Mouse (Mus musculus) layer of hippocampus, adult 18-20 months (tissue): ENCODE measurements around the gene Dact1. TPM values are rescaled to one million over a fixed set of nuclear protein-coding genes. Genes with fewer than 3 reads are reported as not detected.

ENCODE experiments used
- DNase-seq, 2 experiments: peaks; one replicate each; pipeline ENCODE4 v3.0.0; 2022; ENCODE audit warnings: low spot score in 2 of 2
- total RNA-seq, 2 experiments: library from RNA; stranded (reverse); gene quantifications; 2 replicates each; pipeline ENCODE4 v1.2.3; 2021

Dact1 gene
- total RNA-seq, 2 experiments from 2014 or later, result 7.4 to 8.7 TPM

DNA sequence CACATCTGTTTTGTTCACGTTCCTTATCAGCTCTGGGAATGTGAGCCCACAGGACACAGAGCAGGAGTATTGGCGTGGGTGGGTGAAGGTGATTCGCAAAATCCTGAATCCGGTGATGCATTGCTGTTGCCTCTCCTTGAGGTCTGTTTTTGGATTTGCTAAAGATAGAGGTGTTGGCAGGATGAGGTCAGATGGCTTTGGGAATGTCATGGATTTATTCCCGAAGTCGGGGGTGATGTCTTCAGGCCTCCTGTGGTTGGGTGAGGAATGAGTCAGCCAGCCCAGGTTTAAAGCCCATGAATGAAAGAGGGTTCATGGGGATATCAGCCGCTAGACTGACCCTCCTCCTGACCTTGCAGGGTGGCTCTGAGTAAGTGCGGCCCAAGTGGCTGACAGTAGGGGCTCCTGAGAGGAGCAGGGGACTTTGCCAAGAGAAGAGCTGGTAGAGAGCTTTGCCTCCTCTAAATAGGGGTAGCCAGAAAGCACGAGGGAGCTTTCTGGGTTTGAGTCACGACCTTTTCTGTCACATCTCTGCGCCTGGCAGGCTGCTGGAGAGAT is 27.4 kb downstream of the Dact1 start:
- no peak for DNase-seq

DNA sequence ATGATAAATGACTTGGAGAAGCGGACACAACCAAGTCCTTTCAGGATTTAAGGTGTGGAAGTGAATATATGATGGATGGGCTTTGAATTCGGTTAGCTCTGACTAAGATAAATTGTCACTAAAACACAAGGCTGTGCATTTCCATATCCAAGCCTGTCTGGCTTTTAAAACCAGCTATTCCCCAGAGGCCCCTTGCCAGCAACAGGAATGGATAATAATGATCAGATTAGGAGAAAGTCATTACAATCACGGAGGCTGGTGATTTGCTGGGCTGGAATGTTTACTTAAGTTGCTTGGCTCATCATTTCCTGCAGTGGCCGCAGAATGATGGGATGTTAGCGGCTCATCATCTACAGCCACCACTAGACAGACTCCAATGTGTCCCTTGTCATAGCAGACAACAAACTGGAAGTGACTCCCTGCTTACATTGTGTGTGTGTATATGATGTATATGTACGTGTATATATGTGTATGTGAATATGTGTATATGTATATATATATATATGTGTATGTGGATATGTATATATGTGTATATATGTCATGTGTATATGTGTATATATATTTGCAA is 28.3 kb downstream of the Dact1 start:
- DNase-seq, result no peak

DNA sequence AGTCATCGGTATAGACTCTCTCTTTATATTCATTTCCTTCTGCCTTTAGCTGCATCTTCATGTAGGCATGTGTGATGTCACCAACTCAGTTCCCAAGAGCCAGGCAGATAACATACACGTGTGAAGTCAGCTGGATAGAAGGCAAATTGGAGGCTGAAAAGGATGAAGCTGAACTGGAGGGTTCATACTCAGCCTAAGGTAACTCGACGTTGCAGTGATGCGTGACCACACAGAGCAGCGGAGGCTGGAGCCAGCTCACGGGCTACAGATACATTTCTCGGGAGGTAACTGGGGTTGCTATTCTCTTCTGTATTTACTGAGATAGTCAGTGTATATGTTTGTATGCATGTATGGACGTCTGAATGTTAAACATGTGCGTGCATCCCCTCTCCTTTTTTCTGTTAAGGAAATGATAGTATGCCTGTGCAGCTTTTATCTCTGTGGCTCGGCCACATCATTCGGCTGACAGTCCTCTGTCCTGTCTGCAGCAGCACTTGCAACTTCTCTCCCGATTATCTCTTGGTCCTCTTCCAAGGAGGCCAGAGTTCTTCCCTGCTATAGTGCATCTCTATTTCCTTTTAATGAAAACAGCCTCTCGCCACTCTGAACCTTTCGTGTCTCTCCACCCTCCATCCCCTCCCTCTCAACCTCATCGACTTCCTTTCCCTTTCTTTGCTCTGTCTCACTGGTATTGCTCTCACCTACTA is 29.6 kb downstream of the Dact1 start:
- no peak for DNase-seq

DNA sequence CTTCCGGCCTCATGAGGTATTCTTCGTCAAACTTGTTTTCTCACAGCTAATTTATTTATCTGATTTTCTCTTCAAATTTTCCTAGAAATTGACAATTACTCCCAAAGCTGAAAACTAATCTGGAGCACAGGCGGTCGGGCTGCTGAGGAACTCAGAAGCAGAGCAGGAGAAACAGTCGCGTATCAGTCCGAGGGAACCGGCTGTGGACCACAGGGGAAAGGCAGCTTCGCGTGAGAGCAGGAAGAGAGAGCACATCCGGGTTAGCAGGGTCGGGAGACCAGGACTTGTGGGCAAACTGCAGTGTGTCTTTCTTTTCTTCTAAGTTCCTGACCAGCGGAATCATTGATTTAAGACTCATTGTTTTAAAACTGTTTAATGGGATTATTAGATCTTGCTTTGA is 32.7 kb downstream of the Dact1 start:
- no peak for DNase-seq

DNA sequence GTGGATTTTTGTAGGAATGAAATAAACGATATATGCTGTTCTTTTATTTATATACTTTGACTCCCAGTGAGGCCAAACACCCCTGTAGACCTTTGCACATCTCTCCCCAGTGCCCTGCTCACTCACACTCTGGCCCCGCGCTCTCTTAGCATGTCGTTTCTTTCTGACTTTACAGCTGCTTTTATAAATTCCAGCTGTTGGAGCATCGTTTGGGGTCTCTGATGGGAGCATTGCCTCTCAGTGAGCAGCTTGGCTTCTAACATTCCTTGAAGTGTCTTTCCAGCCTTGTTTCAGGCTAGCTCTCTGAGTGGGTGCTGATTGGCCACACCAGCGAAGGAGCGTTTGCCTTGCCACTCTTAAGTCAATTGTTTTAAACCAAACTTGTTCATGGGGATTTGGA is 35.8 kb downstream of the Dact1 start:
- DNase-seq, result no peak

DNA sequence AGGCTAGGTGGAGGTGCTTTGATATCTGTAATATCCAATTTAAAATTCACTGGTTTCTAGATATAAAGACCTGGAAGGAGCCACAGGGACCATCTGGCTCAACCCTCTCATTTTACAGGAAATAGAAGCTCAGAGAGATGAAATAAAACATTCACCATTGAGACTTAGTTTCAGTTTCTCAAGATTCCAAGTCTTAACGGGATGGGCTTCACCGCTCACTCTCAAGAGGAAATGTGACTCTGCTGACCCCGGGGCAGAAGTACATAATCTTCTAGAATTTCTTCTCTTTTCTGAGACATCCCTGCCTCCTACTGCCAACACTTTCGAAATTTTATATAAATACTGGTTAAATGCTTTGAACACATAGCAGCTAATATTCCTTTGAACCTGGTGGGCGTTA is 36.4 kb downstream of the Dact1 start:
- DNase-seq, result no peak

DNA sequence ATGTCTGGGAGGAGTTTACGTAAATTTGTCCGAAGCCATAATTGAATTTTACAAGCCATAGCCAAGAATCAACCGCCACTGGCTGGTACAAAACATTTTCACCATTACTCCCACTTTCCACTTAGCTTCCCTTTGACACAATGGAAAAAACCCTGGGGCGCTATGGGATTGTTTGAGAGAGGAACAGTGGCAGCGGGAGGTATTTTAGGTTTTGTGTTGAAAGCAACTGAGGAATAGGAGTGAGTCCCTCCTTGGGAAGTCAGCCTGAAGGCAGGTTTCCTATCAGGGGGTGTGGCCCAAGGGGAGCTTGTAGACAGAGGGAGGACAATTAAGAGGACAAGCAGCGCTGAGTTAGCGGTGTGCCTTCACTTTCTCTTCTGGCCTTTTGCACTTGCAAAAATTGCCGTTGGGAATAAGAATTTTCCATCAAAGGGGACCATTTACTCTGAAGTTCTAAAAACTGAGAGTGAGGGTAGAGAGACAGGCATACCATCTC is 38.8 kb downstream of the Dact1 start:
- DNase-seq, result no peak

DNA sequence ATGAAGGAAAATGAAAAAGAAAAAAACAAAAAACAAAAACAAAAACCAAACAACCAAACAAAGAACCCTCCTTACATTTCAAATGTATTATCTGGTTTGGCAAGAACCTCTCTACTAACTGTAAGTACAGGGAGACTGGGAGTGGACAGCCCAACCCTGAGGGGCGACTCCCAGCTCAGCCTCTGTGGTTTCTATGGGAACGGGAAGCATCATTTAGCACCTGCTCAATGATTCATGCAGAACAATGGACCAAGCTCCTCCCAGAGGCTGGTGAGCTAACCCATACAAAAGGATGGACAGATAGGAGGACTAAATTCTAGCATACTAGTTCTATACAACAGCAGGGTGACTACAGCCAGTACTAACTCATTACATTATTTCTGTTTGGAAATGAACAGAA is 40.4 kb downstream of the Dact1 start:
- no peak for DNase-seq

DNA sequence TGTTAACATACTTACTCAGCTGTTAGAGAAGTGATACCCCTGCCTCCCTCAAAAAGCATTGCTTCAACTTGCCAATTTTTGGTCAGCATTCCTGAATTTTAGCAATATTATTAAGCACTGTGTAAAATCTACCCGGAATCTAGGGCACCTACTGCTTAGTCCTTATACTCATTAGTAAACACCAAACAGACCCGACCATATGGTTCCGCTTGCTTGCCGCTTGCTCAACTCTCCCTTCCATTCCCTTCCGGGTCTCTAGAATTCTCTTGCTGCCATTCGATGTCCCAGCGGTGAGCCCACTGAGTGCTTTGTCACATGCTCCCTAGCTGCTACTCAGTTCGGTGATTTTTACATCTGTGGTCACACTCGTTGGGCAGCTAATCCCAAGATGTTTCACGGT is 45.0 kb downstream of the Dact1 start:
- no peak for DNase-seq

DNA sequence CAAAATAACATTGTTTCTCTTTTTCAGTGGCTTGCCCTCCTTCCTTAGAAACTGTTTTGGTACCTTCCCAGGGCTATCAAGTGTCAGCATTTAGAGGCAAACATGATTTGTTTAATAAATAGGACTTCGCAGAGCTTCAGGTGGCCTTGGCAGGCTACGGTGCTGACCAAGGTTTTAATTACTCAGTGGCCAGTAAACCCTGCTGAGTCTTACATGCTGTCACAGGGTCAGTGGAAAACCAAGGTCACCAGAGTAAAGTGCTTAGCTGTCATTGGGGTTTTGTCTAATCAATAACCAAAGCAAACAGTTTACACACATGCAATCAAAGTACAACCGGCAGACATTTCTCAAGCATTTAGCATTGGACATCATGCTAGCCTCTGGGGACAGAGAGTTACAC is 45.4 kb downstream of the Dact1 start:
- no peak for DNase-seq

DNA sequence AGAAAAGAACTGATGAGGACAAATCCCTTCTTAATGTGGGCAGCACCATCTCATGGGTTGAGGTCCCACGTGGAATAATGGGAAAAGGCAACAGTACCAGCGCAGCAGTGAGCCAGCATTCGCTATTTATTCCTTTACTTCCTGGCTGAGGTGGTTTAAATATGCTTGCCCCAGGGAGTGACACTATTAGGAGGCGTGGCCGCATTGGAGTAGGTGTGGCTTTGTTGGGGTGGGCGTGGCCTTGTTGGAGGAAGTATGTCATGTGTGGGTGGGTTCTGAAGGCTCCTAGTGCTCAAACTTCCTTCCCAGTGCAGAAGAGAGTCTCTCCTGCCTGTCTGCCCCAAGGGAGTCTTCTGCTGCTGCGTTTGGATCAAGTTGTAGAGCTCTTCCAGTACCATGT is 51.9 kb downstream of the Dact1 start:
- DNase-seq, result no peak

DNA sequence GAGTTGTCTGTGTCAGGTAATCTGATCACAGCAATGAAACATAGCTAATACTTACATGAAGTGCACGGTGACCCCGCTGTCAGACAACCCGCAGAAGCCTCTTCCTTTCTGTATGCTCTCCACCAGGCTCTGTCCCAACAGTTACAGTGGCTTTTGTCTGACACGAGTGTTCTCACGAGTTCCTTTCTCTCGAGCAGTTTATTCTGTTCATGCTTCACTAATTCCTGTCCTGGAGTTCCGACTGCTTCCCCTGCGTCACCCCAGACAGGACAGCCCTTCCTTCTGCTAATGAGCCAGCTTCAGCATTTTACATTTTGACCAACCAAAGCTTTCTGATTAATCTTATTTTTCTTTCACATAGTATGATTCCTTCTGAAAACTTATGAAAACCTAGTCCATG is 52.7 kb downstream of the Dact1 start:
- DNase-seq, result no peak

DNA sequence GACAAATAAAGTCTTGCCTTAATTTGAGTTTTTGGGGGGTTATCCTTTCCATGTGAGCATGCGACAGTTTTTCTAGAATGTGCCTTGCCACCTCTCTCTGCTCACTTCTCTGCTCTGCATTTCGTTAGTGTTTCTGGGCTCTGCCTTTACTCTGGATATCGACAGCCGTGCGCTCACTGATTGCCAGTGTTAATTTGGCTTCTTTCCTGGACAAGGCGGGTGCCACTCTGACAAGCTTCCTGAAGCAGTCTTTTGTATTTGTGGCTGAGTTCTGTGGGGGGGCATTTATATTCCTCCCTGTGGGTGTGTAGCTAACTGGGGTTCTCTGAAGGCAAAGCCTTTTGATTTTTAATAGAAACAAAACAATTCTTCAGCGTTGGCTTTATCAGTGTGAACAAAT is 54.4 kb downstream of the Dact1 start:
- DNase-seq, result peak; percentile 9 to 48

DNA sequence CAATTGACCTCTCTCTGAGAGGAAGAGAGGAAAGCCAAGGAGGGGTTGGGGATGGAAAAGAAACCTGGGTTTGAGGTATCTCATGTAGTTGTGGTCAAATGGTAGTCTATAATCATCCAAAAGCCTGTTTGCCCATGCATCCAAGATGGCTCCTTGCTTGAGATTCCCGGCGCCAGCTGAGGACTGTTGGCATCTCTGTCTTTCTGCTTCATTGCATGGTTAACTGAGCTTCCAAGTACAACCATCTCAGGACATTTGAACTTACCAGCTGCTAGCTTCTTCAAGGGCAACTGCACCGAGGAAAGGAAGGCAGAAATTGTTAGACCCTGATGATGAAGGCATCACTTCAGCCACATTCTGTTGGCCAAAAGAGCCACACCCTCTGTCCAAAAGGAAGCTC is 54.8 kb downstream of the Dact1 start:
- DNase-seq, result no peak

DNA sequence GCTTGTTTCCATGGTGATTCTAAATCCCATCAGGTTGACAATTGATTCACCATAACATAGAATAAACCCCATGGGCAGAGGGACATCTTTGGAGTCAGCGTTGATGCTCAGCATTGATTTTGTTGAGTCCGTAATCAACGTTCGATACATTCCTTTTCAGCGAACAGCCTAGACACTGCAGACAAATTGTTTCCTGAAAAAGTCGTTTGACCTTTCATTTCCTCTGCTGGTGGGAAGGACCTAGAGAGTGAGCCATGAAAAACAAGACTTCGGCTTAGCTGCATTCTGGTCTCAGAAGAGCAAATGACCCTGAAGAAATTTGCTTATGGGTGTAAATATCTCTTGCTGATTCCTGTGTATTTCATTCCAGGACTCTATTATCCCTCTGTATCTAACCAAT is 55.5 kb downstream of the Dact1 start:
- no peak for DNase-seq

DNA sequence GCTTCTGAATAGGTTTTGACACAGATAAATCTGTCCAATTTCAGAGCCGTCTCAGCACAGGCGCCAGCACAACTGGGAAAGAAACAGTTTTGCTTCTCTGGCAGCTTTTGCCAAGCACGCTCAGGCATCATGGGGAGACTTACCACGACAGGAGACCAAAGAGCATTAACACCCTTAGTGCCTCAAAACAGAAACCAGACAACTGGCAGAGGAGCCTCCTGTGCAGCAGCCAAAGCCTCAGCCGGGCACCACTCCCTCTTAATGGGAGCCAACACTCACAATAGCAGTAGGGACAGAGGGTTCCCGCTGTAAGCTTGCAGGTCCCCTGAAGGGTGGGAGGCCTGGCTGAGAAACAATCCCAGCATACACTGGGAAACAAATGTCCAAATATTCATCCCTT is 56.5 kb downstream of the Dact1 start:
- DNase-seq, result peak in 1 of 2 experiments; percentile 42

DNA sequence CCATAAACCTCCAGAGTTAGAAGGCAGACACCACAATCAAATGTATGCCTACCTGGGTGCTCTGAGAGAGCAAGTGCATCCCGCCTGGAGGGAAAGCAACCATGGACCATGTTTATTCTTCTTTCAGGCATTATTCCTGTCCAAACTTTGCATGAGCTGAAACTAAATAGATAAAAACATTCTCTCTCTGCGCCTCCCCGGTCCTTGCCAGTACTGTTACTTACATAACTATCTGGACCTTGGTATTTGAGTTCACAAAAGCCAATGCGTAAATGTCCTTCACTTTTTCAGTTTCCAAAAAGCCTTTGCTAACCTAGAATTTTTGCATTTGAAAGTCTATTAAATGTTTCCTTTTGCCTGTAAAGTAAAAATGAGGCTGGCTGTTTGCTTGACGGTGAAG is 58.9 kb downstream of the Dact1 start:
- no peak for DNase-seq

Other genes with a start within 250 kb of the Dact1 start
- gene Tomm20l, start 198.5 kb upstream of the Dact1 start, total RNA-seq, result not detected
- 10 to 100 TPM; 50.7 to 58.5 TPM for gene Timm9, start 173.2 kb upstream of the Dact1 start, total RNA-seq
- gene 2700049A03Rik, start 173.0 kb upstream of the Dact1 start, total RNA-seq, result 1 to 10 TPM; 6.6 to 7.5 TPM